Mouse (Mus musculus): ENCODE data around the gene Rrh.

DNA sequence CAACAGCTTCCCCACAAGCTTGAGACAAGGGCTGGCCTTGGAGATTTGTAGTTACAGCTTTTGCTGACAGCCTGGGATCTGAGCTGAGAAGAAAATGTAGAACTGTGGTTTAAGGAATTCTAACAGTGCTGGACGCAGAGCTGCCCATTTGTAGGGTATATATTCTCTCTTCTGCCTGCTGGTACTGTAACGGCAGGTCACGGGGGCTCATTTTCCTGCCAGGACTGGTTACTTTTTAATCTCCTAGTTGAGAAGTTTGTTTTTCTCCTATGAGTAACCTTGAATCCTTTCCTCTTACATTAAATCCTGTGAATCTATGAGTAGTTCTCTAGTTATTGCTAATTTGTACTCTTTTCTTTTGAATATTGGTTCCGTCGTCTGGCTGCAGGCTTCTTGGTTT is 28.6 kb downstream of the Rrh start:
- TF ChIP-seq POLR2A (IDR thresholded peaks at IDR 0.05; ENCODE audit: control insufficient read depth, extremely low read depth, insufficient read depth, low read length, poor library complexity) = no peak
- TF ChIP-seq CTCF (IDR thresholded peaks at IDR 0.05; ENCODE audit: borderline replicate concordance, control insufficient read depth, extremely low read depth, insufficient read depth, low read length, poor library complexity) = no peak

Data from thymus, adult 2 months (tissue).